Mouse (Mus musculus): ENCODE measurements around the gene Use1. TPM values are rescaled to one million over a fixed set of nuclear protein-coding genes. Genes with fewer than 3 reads are reported as not detected.
A peak's percentile ranks its signal among the peaks of the same experiment; 100 is the strongest.

Gene Use1
- polyA plus RNA-seq, 1 experiment from 2014 or later: 88.8 TPM

DNA sequence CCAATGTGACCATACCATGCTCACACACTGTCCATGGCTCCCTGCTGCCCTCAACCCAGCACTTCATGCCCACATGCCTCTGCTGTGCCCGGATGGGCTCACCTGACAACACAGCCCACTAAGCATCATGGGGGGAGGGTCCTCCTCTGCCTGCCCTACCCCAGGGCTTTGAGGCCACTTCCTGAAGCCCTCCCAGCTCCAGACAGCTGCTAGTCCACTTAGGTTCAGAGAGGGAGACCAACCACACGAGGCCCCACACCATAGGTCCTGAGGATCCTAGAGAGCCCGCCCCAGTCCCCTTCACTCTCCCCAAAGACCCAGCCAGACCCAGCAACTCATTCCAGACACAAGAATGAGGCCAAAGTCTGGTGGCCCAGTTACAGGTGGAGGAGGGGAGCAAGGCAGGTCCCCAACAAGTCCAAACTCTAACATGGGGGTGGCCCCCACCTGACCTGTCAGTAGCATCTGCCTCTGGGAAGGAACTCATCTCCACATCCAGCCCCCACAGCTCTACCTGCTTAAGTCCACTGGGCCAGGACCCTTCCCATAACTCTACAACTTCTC is 12.9 kb downstream of the Use1 start:
- 53% methylated on average over 3 of the region's 3 CpGs for WGBS
- peaks cover 57% of the 10 kb centered on the region for H3K4me1 ChIP-seq

DNA sequence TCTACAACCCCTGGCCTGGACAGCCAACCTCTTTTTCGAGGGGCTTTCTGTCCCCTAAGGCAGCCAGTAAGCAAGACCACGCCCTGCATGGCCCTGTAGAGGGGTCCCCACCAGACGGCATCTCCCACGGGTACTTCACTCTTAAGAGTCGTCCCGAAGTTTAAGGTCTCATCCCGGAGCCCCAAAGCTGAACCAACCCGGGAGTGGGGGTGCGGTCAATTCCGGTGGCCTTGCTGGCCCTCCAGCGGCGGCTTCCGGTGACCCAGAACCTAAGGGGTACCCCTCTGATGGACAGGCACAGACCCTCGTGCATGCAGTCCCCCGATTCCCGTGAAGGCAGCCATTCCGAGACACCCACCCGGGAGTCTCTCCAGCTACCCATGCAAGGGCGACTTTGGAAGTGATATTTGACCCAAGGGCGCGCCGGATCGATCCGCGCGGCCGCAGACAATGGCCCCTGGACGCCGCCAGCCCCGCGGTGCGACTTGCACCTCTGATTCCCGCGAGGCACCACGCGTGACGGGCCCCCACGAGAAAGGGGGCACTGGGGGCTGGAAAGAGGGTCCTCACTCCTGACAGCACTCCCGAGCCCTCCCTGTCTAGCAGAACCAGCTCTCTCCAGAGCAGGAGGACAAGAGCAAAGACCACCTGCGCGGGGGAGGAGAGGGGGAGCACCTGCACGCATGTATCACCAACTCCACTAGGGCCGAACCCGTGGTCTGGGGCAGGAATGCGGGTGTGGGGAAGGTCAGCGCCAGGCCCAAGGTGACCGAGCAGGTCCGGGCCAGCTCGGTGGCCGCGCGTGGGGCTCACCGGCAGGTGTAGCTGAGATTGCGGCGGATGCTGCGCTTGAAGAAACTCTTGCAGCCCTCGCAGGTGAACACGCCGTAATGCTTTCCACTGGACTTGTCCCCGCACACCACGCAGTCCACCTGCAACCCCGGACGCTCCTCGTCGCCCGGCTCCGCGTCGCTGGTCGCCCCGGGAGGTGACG is 13.8 kb downstream of the Use1 start:
- Histone ChIP-seq H3K27ac (peak overlapping the region; percentile 95), H3K4me3 (replicated peaks) (peak overlapping the region; percentile 86), H3K36me3 (no peaks in the 10 kb centered on the region), H3K9ac (peak overlapping the region; percentile 79), H3K4me2 (peak overlapping the region; percentile 96), H3K4me1 (peaks cover 55% of the 10 kb centered on the region), H3K27me3 (replicated peaks) (no peaks in the 10 kb centered on the region), H3K9me3 (no peaks in the 10 kb centered on the region)
- WGBS: 1% methylated on average over 70 of the region's 72 CpGs
- no peak for ATAC-seq (ENCODE audit: insufficient read depth, low FRiP score, low read depth)

More for the DNA sequence above, 12.9 kb downstream of the Use1 start:
- no peak overlapping the region for H3K27ac ChIP-seq
- peak overlapping the region; percentile 96 for H3K4me2 ChIP-seq
- peak overlapping the region; percentile 79; the same call in 1 of the 2 replicates for H3K9ac ChIP-seq
- ATAC-seq (ENCODE audit: insufficient read depth, low FRiP score, low read depth): no peak
- H3K27me3 ChIP-seq (replicated peaks): no peaks in the 10 kb centered on the region
- 0 out of 2 replicates have a peak, but pooled peaks cover 7% of the 10 kb centered on the region for H3K36me3 ChIP-seq
- peak overlapping the region; percentile 86 for H3K4me3 ChIP-seq (replicated peaks)
- no peaks in the 10 kb centered on the region for H3K9me3 ChIP-seq

DNA sequence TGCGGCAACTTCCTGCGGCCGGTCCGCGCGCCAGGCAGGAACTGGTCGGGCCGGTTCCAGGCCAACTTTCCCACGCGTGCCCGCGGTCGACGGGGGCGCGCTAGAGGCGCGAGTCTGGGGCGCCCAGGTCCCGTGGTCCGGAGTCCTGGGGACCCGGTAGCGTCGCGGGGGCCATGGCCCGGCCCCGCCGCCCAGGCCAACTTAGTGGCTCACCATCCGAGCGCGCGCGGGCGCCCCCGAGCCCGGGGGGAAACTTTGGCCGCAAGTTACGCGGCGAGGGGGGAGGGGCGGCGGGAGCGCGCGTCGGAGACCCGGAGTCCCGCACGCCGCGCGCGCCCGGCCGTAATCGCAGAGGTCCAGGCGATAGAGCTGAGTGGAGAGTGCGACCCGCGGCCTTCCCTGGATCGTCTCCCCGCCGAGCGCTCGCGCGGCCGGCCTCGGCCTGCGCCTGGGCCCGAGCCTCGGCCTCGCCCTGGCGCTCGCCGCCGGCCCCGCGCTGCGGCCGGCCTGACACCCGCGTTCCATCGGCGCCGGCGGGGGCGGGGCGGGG is 14.8 kb downstream of the Use1 start, which contains the start of gene Nr2f6:
Gene Nr2f6 (minus strand): TSS at position 540 of the 550 bp plus-strand sequence.
- peak within 1 kb of the TSS; percentile 86 for H3K4me3 ChIP-seq (replicated peaks)
- peak within 1 kb of the TSS; percentile 96 for H3K27ac ChIP-seq
- H3K36me3 ChIP-seq: no peaks in the 10 kb centered on the region
- no peaks in the 10 kb centered on the region for H3K9me3 ChIP-seq
- H3K4me2 ChIP-seq: peak within 1 kb of the TSS; percentile 96
- peak; percentile 9 for ATAC-seq (ENCODE audit: insufficient read depth, low FRiP score, low read depth)
- peak within 1 kb of the TSS; percentile 79 for H3K9ac ChIP-seq
- peaks cover 45% of the 10 kb centered on the region for H3K4me1 ChIP-seq
- H3K27me3 ChIP-seq (replicated peaks): no peaks in the 10 kb centered on the region
- under 1% methylated on average over 42 of the region's 89 CpGs for WGBS

GRCm38 (mm10) chr8:71381971-71382961 is 15.6 kb downstream of the Use1 start:
- Histone ChIP-seq H3K27ac (peak overlapping the region; percentile 96), H3K4me3 (replicated peaks) (peak overlapping the region; percentile 86), H3K9me3 (no peaks in the 10 kb centered on the region), H3K9ac (peak overlapping the region; percentile 8), H3K27me3 (replicated peaks) (no peaks in the 10 kb centered on the region), H3K4me1 (peaks cover 39% of the 10 kb centered on the region), H3K4me2 (peak overlapping the region; percentile 96), H3K36me3 (no peaks in the 10 kb centered on the region)
- WGBS: 2% methylated on average over 76 of the region's 80 CpGs
- peak; percentile 91 for ATAC-seq (ENCODE audit: insufficient read depth, low FRiP score, low read depth)

DNA sequence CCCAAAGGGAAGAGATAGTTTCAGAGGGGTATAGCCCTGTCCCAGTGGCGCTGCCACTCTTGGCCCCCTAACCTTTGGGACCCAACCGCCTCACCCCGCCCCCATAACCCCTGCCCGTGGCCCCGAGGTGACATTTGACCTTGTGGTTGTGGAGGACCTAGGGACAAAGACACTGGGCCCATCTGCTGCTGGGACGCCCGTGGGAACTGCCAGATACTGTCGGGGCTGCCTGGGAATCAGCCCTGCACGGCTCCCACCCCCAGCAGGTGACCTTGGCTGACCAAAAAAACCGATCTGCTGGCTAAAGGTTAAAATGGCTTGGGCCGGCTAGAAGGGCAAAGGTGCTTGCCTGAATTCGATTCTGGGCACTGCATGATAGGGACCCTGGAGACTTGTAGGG is 16.7 kb downstream of the Use1 start:
- Histone ChIP-seq H3K4me2 (peak overlapping the region; percentile 8; the same call in 1 of the 2 replicates), H3K27ac (peak overlapping the region; percentile 96), H3K4me1 (peaks cover 36% of the 10 kb centered on the region), H3K36me3 (no peaks in the 10 kb centered on the region), H3K27me3 (replicated peaks) (no peaks in the 10 kb centered on the region), H3K9me3 (no peaks in the 10 kb centered on the region), H3K9ac (no peak overlapping the region; the same call in 1 of the 2 replicates), H3K4me3 (replicated peaks) (no peak overlapping the region)
- ATAC-seq (ENCODE audit: insufficient read depth, low FRiP score, low read depth): no peak
- WGBS: 30% methylated on average over 12 of the region's 12 CpGs

DNA sequence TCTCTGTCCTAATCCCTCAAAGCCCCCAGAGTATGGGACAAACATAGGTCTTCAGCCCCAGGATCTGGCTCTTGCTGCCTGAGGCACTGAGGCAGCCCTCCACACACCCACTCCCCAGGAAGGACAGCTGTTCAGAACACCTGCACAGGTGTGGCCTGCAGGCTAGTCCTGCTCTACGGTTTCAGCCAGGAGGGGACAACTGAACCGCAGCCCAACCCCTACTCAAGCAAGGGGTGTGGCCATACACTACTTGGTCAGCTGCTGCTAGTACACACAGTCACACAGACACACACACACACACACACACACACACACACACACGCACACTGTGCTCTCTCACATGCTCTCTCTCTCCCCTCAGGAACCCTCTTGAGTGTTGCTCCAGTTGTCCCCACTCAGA is 17.2 kb downstream of the Use1 start:
- no peaks in the 10 kb centered on the region for H3K36me3 ChIP-seq
- peaks cover 31% of the 10 kb centered on the region for H3K4me1 ChIP-seq
- H3K9me3 ChIP-seq: no peaks in the 10 kb centered on the region
- 0 out of 2 replicates have a peak overlapping the region, but pooled peaks have one; percentile 8 for H3K4me2 ChIP-seq
- no peaks in the 10 kb centered on the region for H3K27me3 ChIP-seq (replicated peaks)
- peak overlapping the region; percentile 96 for H3K27ac ChIP-seq
- no peak overlapping the region for H3K4me3 ChIP-seq (replicated peaks)
- no peak overlapping the region for H3K9ac ChIP-seq
- 46% methylated on average over 3 of the region's 3 CpGs for WGBS
- no peak for ATAC-seq (ENCODE audit: insufficient read depth, low FRiP score, low read depth)

DNA sequence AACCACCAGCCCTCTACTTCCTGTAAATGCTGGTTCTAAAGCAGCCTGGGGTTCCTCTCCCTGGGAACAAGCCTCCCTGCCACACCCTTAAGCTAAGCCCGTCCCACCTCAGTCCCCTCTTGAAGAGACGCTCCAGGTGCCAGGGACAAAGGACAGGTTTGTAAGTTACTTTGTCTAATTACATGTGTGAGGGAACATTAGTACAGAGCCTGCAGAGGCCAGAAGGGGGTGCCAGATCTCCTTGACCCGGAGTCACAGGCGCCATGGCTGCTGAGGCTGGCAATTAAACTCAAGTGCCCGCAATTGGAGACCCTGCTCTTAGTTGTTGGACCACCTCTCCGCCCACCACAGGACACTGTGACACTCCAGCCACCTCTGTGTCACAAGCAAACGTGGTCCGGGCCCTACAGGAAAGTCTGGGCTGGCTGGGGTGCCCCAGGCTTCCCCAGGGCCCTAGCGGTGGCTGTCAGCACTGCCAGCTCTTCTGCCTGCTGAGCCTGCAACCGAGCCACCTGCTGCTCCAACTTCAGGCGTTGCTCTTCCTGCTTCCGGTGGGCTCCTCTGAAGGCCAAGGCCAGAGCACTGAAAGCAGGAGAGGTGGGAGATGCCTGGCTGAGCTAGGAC is 18.7 kb downstream of the Use1 start:
- Histone ChIP-seq H3K27me3 (replicated peaks) (no peaks in the 10 kb centered on the region), H3K27ac (no peak overlapping the region; the same call in 1 of the 2 replicates), H3K4me3 (replicated peaks) (no peak overlapping the region), H3K36me3 (no peaks in the 10 kb centered on the region), H3K9me3 (no peaks in the 10 kb centered on the region), H3K4me2 (no peak overlapping the region), H3K9ac (no peak overlapping the region), H3K4me1 (peaks cover 17% of the 10 kb centered on the region)
- ATAC-seq (ENCODE audit: insufficient read depth, low FRiP score, low read depth): no peak
- 72% methylated on average over 12 of the region's 12 CpGs for WGBS

- no peak overlapping the region for H3K4me3 ChIP-seq (replicated peaks)
- 47% methylated on average over 1 of the region's 1 CpGs for WGBS
- no peaks in the 10 kb centered on the region for H3K27me3 ChIP-seq (replicated peaks)
- no peak overlapping the region for H3K9ac ChIP-seq
- H3K27ac ChIP-seq: no peak overlapping the region
- H3K36me3 ChIP-seq: no peaks in the 10 kb centered on the region
- H3K9me3 ChIP-seq: no peaks in the 10 kb centered on the region
- no peak for ATAC-seq (ENCODE audit: insufficient read depth, low FRiP score, low read depth)
- no peak overlapping the region for H3K4me2 ChIP-seq
- peaks cover 6% of the 10 kb centered on the region for H3K4me1 ChIP-seq
These were observed 21.6 kb downstream of the Use1 start for GRCm38 (mm10) chr8:71388267-71388666.

GRCm38 (mm10) chr8:71391696-71392095 is 25.0 kb downstream of the Use1 start:
- no peak overlapping the region for H3K4me2 ChIP-seq
- ATAC-seq (ENCODE audit: insufficient read depth, low FRiP score, low read depth): no peak
- 75% methylated on average over 2 of the region's 2 CpGs for WGBS

DNA sequence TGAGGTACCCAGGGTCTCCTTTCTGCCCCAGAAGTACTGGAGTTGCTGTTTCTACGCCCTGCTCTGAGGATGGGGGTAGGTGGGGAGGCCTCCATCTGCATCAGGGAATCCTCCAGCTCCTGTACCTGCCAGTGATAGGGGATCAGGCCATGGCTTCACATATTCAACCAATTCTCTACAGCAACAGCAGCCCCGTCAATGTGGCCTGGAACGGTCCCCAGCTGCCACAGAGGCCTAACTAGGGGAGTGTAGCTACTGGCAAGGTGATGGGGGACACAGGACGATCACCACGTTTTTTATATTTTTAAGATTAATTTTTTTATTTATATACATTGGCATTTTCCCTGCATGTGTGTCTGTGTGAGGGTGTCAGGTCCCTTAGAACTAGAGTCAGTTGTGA is 25.7 kb downstream of the Use1 start:
- Histone ChIP-seq H3K9ac (no peak overlapping the region), H3K4me1 (peaks cover 7% of the 10 kb centered on the region), H3K4me3 (replicated peaks) (no peak overlapping the region), H3K9me3 (no peaks in the 10 kb centered on the region), H3K27me3 (replicated peaks) (no peaks in the 10 kb centered on the region), H3K4me2 (no peak overlapping the region), H3K27ac (no peak overlapping the region), H3K36me3 (no peaks in the 10 kb centered on the region)
- ATAC-seq (ENCODE audit: insufficient read depth, low FRiP score, low read depth): no peak
- WGBS: 71% methylated on average over 5 of the region's 5 CpGs

More at GRCm38 (mm10) chr8:71391696-71392095, 25.0 kb downstream of the Use1 start:
- no peak overlapping the region for H3K27ac ChIP-seq
- H3K4me3 ChIP-seq (replicated peaks): no peak overlapping the region
- H3K4me1 ChIP-seq: peaks cover 4% of the 10 kb centered on the region; the same call in 1 of the 2 replicates
- no peaks in the 10 kb centered on the region for H3K27me3 ChIP-seq (replicated peaks)
- H3K9ac ChIP-seq: no peak overlapping the region
- no peaks in the 10 kb centered on the region for H3K9me3 ChIP-seq
- no peaks in the 10 kb centered on the region for H3K36me3 ChIP-seq

Measured in stomach, embryonic 15.5 days (tissue).